Mouse (Mus musculus): ENCODE measurements at regions not wholly inside any gene's neighbourhood (a gene's known extent, or its start where the extent isn't known, plus 50 kb on each side); places are given as distances from the start of the nearest gene placed in this dataset.

GRCm38 (mm10) chr13:111995716-111996115 lies 186.9 kb upstream of the Map3k1 start:
- Histone ChIP-seq H3K4me2 (ENCODE audit: low read depth) (no peak overlapping the region), H3K27me3 (ENCODE audit: control insufficient read depth, insufficient read depth, insufficient read length) (no peaks in the 10 kb centered on the region), H3K36me3 (ENCODE audit: control insufficient read depth, insufficient read depth) (no peaks in the 10 kb centered on the region), H3K79me2 (ENCODE audit: control insufficient read depth, insufficient read depth) (no peaks in the 10 kb centered on the region), H3K4me3 (no peak overlapping the region), H3ac (ENCODE audit: control insufficient read depth, insufficient read length) (no peak overlapping the region)
- TF ChIP-seq E2F4 (IDR thresholded peaks at IDR 0.05; ENCODE audit: insufficient read depth) (no peak), USF1 (IDR thresholded peaks at IDR 0.05; ENCODE audit: low read depth) (no peak), POLR2A (IDR thresholded peaks at IDR 0.05; ENCODE audit: insufficient read length, low read depth) (no peak), TCF3 (IDR thresholded peaks at IDR 0.05; ENCODE audit: insufficient read length, low read depth) (no peak), MYOD1 (IDR thresholded peaks at IDR 0.05; ENCODE audit: control insufficient read depth in 1 of 3, insufficient read length in 2 of 3, low read depth in 2 of 3) (no peak), SRF (IDR thresholded peaks at IDR 0.05; ENCODE audit: control insufficient read depth, insufficient read length, low read depth) (no peak), CEBPB (IDR thresholded peaks at IDR 0.05; ENCODE audit: insufficient read depth, poor library complexity, severe bottlenecking) (no peak), MYOG (IDR thresholded peaks at IDR 0.05; ENCODE audit: control insufficient read depth in 1 of 3, insufficient read depth in 1 of 3, insufficient read length in 2 of 3, low read depth in 2 of 3) (no peak), POLR2AphosphoS2 (IDR thresholded peaks at IDR 0.05; ENCODE audit: insufficient read length, low read depth) (no peak), REST (IDR thresholded peaks at IDR 0.05; ENCODE audit: insufficient read depth, insufficient read length) (no peak), MAX (IDR thresholded peaks at IDR 0.05; ENCODE audit: low read depth) (no peak), TCF12 (IDR thresholded peaks at IDR 0.05; ENCODE audit: insufficient read depth, poor library complexity, severe bottlenecking) (no peak)

- Histone ChIP-seq H3K27me3 (ENCODE audit: control insufficient read depth, insufficient read depth, insufficient read length) (no peaks in the 10 kb centered on the region), H3K4me3 (no peak overlapping the region), H3K4me2 (ENCODE audit: low read depth) (no peak overlapping the region), H3K79me2 (ENCODE audit: control insufficient read depth, insufficient read depth) (no peaks in the 10 kb centered on the region), H3ac (ENCODE audit: control insufficient read depth, insufficient read length) (no peak overlapping the region), H3K36me3 (ENCODE audit: control insufficient read depth, insufficient read depth) (no peaks in the 10 kb centered on the region)
- no peak for TF ChIP-seq E2F4 (IDR thresholded peaks at IDR 0.05; ENCODE audit: insufficient read depth)
- no peak for TF ChIP-seq MYOG (IDR thresholded peaks at IDR 0.05; ENCODE audit: control insufficient read depth in 1 of 3, insufficient read depth in 1 of 3, insufficient read length in 2 of 3, low read depth in 2 of 3)
- no peak for TF ChIP-seq SRF (IDR thresholded peaks at IDR 0.05; ENCODE audit: control insufficient read depth, insufficient read length, low read depth)
- TF ChIP-seq TCF12 (IDR thresholded peaks at IDR 0.05; ENCODE audit: insufficient read depth, poor library complexity, severe bottlenecking): no peak
- no peak for TF ChIP-seq MYOD1 (IDR thresholded peaks at IDR 0.05; ENCODE audit: control insufficient read depth in 1 of 3, insufficient read length in 2 of 3, low read depth in 2 of 3)
- TF ChIP-seq USF1 (IDR thresholded peaks at IDR 0.05; ENCODE audit: low read depth): no peak
- no peak for TF ChIP-seq POLR2AphosphoS2 (IDR thresholded peaks at IDR 0.05; ENCODE audit: insufficient read length, low read depth)
- no peak for TF ChIP-seq TCF3 (IDR thresholded peaks at IDR 0.05; ENCODE audit: insufficient read length, low read depth)
- TF ChIP-seq POLR2A (IDR thresholded peaks at IDR 0.05; ENCODE audit: insufficient read length, low read depth): no peak
- no peak for TF ChIP-seq CEBPB (IDR thresholded peaks at IDR 0.05; ENCODE audit: insufficient read depth, poor library complexity, severe bottlenecking)
- TF ChIP-seq MAX (IDR thresholded peaks at IDR 0.05; ENCODE audit: low read depth): no peak
- TF ChIP-seq REST (IDR thresholded peaks at IDR 0.05; ENCODE audit: insufficient read depth, insufficient read length): no peak
These were observed 188.1 kb upstream of the Map3k1 start for GRCm38 (mm10) chr13:111996910-111997309.

GRCm38 (mm10) chr13:111997980-111998945 lies 189.5 kb upstream of the Map3k1 start:
- H3K36me3 ChIP-seq (ENCODE audit: control insufficient read depth, insufficient read depth): no peaks in the 10 kb centered on the region
- no peak overlapping the region for H3K4me2 ChIP-seq (ENCODE audit: low read depth)
- no peak overlapping the region for H3ac ChIP-seq (ENCODE audit: control insufficient read depth, insufficient read length)
- no peaks in the 10 kb centered on the region for H3K27me3 ChIP-seq (ENCODE audit: control insufficient read depth, insufficient read depth, insufficient read length)
- TF ChIP-seq MYOG (IDR thresholded peaks at IDR 0.05; ENCODE audit: control insufficient read depth in 1 of 3, insufficient read depth in 1 of 3, insufficient read length in 2 of 3, low read depth in 2 of 3) (no peak), TCF3 (IDR thresholded peaks at IDR 0.05; ENCODE audit: insufficient read length, low read depth) (no peak), TCF12 (IDR thresholded peaks at IDR 0.05; ENCODE audit: insufficient read depth, poor library complexity, severe bottlenecking) (no peak), REST (IDR thresholded peaks at IDR 0.05; ENCODE audit: insufficient read depth, insufficient read length) (no peak), MYOD1 (IDR thresholded peaks at IDR 0.05; ENCODE audit: control insufficient read depth in 1 of 3, insufficient read length in 2 of 3, low read depth in 2 of 3) (no peak), POLR2AphosphoS2 (IDR thresholded peaks at IDR 0.05; ENCODE audit: insufficient read length, low read depth) (no peak), CEBPB (IDR thresholded peaks at IDR 0.05; ENCODE audit: insufficient read depth, poor library complexity, severe bottlenecking) (no peak), POLR2A (IDR thresholded peaks at IDR 0.05; ENCODE audit: insufficient read length, low read depth) (no peak), E2F4 (IDR thresholded peaks at IDR 0.05; ENCODE audit: insufficient read depth) (no peak), USF1 (IDR thresholded peaks at IDR 0.05; ENCODE audit: low read depth) (no peak), MAX (IDR thresholded peaks at IDR 0.05; ENCODE audit: low read depth) (no peak), SRF (IDR thresholded peaks at IDR 0.05; ENCODE audit: control insufficient read depth, insufficient read length, low read depth) (no peak)
- H3K79me2 ChIP-seq (ENCODE audit: control insufficient read depth, insufficient read depth): no peaks in the 10 kb centered on the region
- no peak overlapping the region for H3K4me3 ChIP-seq

GRCm38 (mm10) chr13:111999647-112000292 lies 191.0 kb upstream of the Map3k1 start:
- Histone ChIP-seq H3K4me2 (ENCODE audit: low read depth) (no peak overlapping the region), H3K4me3 (no peak overlapping the region), H3ac (ENCODE audit: control insufficient read depth, insufficient read length) (no peak overlapping the region), H3K36me3 (ENCODE audit: control insufficient read depth, insufficient read depth) (no peaks in the 10 kb centered on the region), H3K27me3 (ENCODE audit: control insufficient read depth, insufficient read depth, insufficient read length) (no peaks in the 10 kb centered on the region), H3K79me2 (ENCODE audit: control insufficient read depth, insufficient read depth) (no peaks in the 10 kb centered on the region)
- TF ChIP-seq POLR2AphosphoS2 (IDR thresholded peaks at IDR 0.05; ENCODE audit: insufficient read length, low read depth) (no peak), E2F4 (IDR thresholded peaks at IDR 0.05; ENCODE audit: insufficient read depth) (no peak), USF1 (IDR thresholded peaks at IDR 0.05; ENCODE audit: low read depth) (no peak), SRF (IDR thresholded peaks at IDR 0.05; ENCODE audit: control insufficient read depth, insufficient read length, low read depth) (no peak), TCF3 (IDR thresholded peaks at IDR 0.05; ENCODE audit: insufficient read length, low read depth) (no peak), REST (IDR thresholded peaks at IDR 0.05; ENCODE audit: insufficient read depth, insufficient read length) (no peak), MYOD1 (IDR thresholded peaks at IDR 0.05; ENCODE audit: control insufficient read depth in 1 of 3, insufficient read length in 2 of 3, low read depth in 2 of 3) (no peak), MYOG (IDR thresholded peaks at IDR 0.05; ENCODE audit: control insufficient read depth in 1 of 3, insufficient read depth in 1 of 3, insufficient read length in 2 of 3, low read depth in 2 of 3) (no peak), CEBPB (IDR thresholded peaks at IDR 0.05; ENCODE audit: insufficient read depth, poor library complexity, severe bottlenecking) (no peak), POLR2A (IDR thresholded peaks at IDR 0.05; ENCODE audit: insufficient read length, low read depth) (no peak), MAX (IDR thresholded peaks at IDR 0.05; ENCODE audit: low read depth) (no peak), TCF12 (IDR thresholded peaks at IDR 0.05; ENCODE audit: insufficient read depth, poor library complexity, severe bottlenecking) (no peak)

All from myocyte (in vitro differentiated cells).